Mouse (Mus musculus) lung, embryonic 14.5 days (tissue): ENCODE results near the gene C1ra. TPM values are rescaled to one million over a fixed set of nuclear protein-coding genes. Genes with fewer than 3 reads are reported as not detected.
"Not testable (repeated sequence)": the region's sequence is repeated elsewhere in the genome, so short reads cannot be mapped to it uniquely, and the experiment has no call there.

Source experiments
- ATAC-seq: fragments of 200-750 bp; cut with Nextera tagmentation; 2 replicates; pipeline ENCODE4 v1.8.0; 2017; ENCODE audit warnings: mild to moderate bottlenecking, moderate TSS enrichment, moderate library complexity; ENCODE audit not compliant: insufficient read depth
- DNase-seq: peaks from one replicate; pipeline ENCODE4 v3.0.0-alpha.2; 2015
- H3K27ac ChIP-seq: fragments of 300-500 bp; sonication (generic); 2 replicates; pipeline ENCODE4 v1.5.1; 2014; ENCODE audit warnings: low read depth, mild to moderate bottlenecking, moderate library complexity
- H3K27me3 ChIP-seq: fragments of 300-500 bp; sonication (generic); 2 replicates; pipeline ENCODE4 v1.6.1; 2014; ENCODE audit warnings: low read length, control low read depth; ENCODE audit not compliant: insufficient read depth
- H3K36me3 ChIP-seq: fragments of 300-500 bp; sonication (generic); 2 replicates; pipeline ENCODE4 v1.6.1; 2014; ENCODE audit warnings: control low read depth; ENCODE audit not compliant: insufficient read depth
- H3K4me1 ChIP-seq: fragments of 300-500 bp; sonication (generic); 2 replicates; pipeline ENCODE4 v1.6.1; 2014; ENCODE audit warnings: antibody characterized with exemption, control low read depth; ENCODE audit not compliant: insufficient read depth
- H3K4me2 ChIP-seq: fragments of 300-500 bp; sonication (generic); 2 replicates; pipeline ENCODE4 v1.6.1; 2014; ENCODE audit warnings: mild to moderate bottlenecking
- H3K4me3 ChIP-seq: fragments of 300-500 bp; sonication (generic); 2 replicates; pipeline ENCODE4 v1.5.1; 2014; ENCODE audit warnings: low read depth, low read length
- H3K9ac ChIP-seq: fragments of 300-500 bp; sonication (generic); 2 replicates; pipeline ENCODE4 v1.6.1; 2014
- H3K9me3 ChIP-seq: fragments of 300-500 bp; sonication (generic); 2 replicates; pipeline ENCODE4 v1.6.1; 2016; ENCODE audit warnings: low read depth, low read length, control low read depth
- CTCF ChIP-seq: IDR thresholded peaks from 2 replicates; pipeline ENCODE4 v1.5.1; 2016; ENCODE audit warnings: antibody characterized with exemption, low read depth
- WGBS: fragments of 180-500 bp; shearing (Covaris S2); extraction: QIAGEN DNeasy Blood & Tissue Kit; methylation state at CpG from one replicate; pipeline ENCODE4 v1.1.7; 2014; 5-methylcytosine and 5-hydroxymethylcytosine counted together
- polyA plus RNA-seq: library from polyadenylated mRNA; unstranded; fragments of >200 nt; fragmentation: Nextera tagmentation; extraction: Ambion mirVana; gene quantifications from 2 replicates; pipeline ENCODE4 v1.2.1, GENCODE M21; 2014

The C1ra gene
- polyA plus RNA-seq, 1 experiment from 2014 or later: 1.9 TPM

DNA sequence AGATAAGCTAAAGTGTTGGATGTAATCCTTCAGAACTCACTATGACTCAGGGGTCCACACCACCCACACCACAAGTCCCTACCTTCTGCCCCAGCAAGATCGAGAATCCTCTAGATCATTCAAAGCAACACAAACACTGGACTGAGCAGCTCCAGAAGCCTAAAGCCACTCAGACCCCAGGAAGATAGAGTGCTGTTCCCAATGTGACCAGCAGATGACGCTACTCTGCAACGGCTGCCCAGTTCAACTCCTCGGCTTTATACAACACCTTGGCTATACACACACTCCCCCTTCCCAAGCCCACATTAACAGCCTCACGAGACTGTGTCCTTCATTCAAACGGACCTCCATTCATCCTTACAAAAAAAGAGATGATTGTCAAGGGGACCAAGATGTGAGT is 39.4 kb upstream of the C1ra start:
- 0 out of 2 replicates have a peak, but pooled peaks cover 5% of the 10 kb centered on the region for H3K4me1 ChIP-seq
- no peaks in the 10 kb centered on the region for H3K27me3 ChIP-seq
- H3K27ac ChIP-seq: no peak overlapping the region
- ATAC-seq (no peak), DNase-seq (no peak)
- H3K9me3 ChIP-seq: no peaks in the 10 kb centered on the region
- H3K4me2 ChIP-seq: no peak overlapping the region
- no peaks in the 10 kb centered on the region for H3K36me3 ChIP-seq
- WGBS: 37% methylated on average over 6 of the region's 6 CpGs
- peak; percentile 50 for TF ChIP-seq CTCF
- no peak overlapping the region for H3K9ac ChIP-seq
- H3K4me3 ChIP-seq: no peak overlapping the region

DNA sequence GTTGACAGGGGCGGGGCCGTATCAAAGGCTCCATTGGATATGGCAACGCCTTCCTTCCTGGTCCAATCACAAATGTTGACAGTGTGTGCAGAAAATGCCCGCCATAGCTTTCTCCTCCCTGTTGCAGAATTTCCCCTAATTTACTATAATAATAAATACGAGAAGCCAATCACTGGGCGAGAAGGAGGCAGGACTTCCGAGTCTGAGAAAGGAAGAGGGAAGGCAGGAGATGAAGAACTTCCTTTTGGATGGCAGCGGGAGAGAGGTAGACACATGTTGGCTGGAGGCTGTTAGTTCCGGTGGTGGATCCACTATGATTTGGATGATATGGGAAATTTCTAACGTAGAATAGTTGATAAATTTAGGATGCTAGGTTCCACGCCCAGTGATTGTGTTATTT is 37.6 kb upstream of the C1ra start:
- Histone ChIP-seq H3K36me3 (no peaks in the 10 kb centered on the region), H3K9me3 (no peaks in the 10 kb centered on the region), H3K27ac (no peak overlapping the region), H3K27me3 (no peaks in the 10 kb centered on the region), H3K4me1 (0 out of 2 replicates have a peak, but pooled peaks cover 5% of the 10 kb centered on the region), H3K9ac (no peak overlapping the region), H3K4me3 (no peak overlapping the region), H3K4me2 (no peak overlapping the region)
- TF ChIP-seq CTCF: no peak
- 68% methylated on average over 11 of the region's 11 CpGs for WGBS
- DNase-seq (no peak), ATAC-seq (no peak)

DNA sequence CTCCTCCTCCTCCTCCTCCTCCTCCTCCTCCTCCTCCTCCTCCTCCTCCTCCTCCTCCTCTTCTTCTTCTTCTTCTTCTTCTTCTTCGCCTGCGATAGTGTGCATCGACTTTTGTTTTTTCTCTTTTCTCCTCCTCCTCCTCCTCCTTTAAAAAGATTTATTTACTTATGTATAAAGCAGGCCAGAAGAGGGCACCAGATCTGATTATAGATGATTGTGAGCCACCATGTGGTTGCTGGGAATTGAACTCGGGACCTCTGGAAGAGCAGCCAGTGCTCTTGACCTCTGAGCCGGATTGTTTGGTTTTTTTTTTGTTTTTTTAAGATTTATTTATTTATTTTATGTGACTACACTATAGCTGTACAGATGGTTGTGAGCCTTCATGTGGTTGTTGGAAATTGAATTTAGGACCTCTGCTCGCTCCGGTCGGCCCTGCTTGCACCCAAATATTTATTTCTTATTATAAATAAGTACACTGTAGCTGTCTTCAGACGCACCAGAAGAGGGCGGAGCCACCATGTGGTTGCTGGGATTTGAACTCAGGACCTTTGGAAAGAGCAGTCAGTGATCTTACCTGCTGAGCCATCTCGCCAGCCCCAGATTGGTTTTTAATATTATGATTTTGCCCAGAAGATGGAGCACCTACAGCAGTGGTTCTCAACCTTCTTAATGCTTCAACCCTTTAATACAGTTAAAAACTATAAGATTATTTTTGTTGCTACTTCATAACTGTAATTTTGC is 36.7 kb upstream of the C1ra start:
- H3K36me3 ChIP-seq, H3K9me3 ChIP-seq, H3K4me2 ChIP-seq, H3K4me1 ChIP-seq, H3K4me3 ChIP-seq, H3K27me3 ChIP-seq, DNase-seq, H3K27ac ChIP-seq, H3K9ac ChIP-seq, ATAC-seq: not testable (repeated sequence)
- WGBS: 82% methylated on average over 8 of the region's 11 CpGs

DNA sequence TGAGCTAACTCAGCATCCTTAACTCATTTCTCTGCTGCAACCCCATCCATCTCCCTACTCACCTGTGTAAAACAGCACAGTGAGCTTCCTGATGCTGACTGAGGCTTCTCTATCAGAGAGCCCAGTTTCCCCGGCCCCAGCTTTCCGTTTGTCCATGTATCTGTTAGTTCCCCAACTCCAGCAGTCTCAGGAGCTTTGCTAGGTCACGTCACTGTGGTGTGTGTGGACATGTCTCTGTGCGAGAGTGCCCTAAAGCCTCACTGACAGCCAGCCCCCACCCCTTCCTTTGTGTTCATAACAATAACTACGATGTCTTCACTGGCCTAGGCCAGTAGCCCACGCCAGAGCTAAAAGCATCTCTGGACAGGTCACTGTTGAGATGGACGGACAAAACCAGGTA is 36.0 kb upstream of the C1ra start:
- TF ChIP-seq CTCF: no peak
- Histone ChIP-seq H3K9ac (no peak overlapping the region), H3K4me2 (no peak overlapping the region), H3K4me1 (0 out of 2 replicates have a peak, but pooled peaks cover 5% of the 10 kb centered on the region), H3K4me3 (no peak overlapping the region), H3K27ac (no peak overlapping the region), H3K27me3 (no peaks in the 10 kb centered on the region), H3K36me3 (no peaks in the 10 kb centered on the region), H3K9me3 (no peaks in the 10 kb centered on the region)
- WGBS: 82% methylated on average over 7 of the region's 7 CpGs
- no peak for DNase-seq
- no peak for ATAC-seq

DNA sequence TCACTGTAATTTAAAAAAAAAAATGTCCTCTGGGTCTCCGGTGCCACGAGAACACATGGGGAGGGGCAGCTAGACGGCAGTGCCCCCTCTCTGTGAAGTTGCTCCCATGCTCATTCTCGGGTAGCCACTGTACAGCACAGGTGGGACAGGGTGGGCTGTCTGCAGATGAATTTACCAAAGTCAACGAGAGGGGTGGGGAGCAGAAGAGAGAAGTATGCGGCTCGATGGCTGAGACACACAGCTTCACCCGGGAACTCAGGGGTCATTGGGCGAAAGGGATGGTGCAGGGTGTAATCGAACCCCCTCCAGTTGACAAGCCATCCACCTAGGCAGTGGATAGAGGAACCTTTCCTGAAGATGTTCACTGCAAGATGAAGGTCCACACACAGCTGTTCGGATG is 35.4 kb upstream of the C1ra start:
- Histone ChIP-seq H3K36me3 (no peaks in the 10 kb centered on the region), H3K27ac (no peak overlapping the region), H3K4me2 (no peak overlapping the region), H3K27me3 (no peaks in the 10 kb centered on the region), H3K9me3 (no peaks in the 10 kb centered on the region), H3K9ac (no peak overlapping the region), H3K4me3 (no peak overlapping the region), H3K4me1 (0 out of 2 replicates have a peak, but pooled peaks cover 5% of the 10 kb centered on the region)
- ATAC-seq (no peak), DNase-seq (no peak)
- no peak for TF ChIP-seq CTCF
- WGBS: 72% methylated on average over 11 of the region's 11 CpGs

DNA sequence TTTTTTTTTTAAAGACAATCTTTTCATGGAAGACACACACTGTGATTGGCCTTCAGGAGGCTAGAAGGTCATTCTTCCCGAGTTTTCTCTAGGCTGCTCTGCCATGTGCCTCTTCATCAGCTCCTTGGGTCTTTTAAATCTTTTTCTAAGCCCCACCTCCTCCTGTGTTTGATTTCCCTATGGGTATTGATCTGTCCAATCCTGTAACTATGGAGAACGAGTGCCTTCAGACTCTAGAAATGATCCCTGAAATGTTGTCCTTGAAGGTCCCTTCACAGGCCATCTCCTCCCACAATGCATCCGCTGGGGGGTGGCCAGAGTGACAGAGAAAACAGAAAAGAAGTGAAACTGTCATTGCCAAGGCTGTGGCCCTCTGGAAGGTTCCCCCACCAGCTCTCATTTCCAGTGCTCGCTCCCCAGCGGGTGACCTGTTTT is 35.0 kb upstream of the C1ra start:
- Histone ChIP-seq H3K4me2 (no peak overlapping the region), H3K27me3 (no peaks in the 10 kb centered on the region), H3K36me3 (no peaks in the 10 kb centered on the region), H3K9ac (no peak overlapping the region), H3K4me1 (0 out of 2 replicates have a peak, but pooled peaks cover 5% of the 10 kb centered on the region), H3K9me3 (no peaks in the 10 kb centered on the region), H3K4me3 (no peak overlapping the region), H3K27ac (no peak overlapping the region)
- ATAC-seq: no peak
- no peak for DNase-seq
- no peak for TF ChIP-seq CTCF
- WGBS: 63% methylated on average over 5 of the region's 5 CpGs

DNA sequence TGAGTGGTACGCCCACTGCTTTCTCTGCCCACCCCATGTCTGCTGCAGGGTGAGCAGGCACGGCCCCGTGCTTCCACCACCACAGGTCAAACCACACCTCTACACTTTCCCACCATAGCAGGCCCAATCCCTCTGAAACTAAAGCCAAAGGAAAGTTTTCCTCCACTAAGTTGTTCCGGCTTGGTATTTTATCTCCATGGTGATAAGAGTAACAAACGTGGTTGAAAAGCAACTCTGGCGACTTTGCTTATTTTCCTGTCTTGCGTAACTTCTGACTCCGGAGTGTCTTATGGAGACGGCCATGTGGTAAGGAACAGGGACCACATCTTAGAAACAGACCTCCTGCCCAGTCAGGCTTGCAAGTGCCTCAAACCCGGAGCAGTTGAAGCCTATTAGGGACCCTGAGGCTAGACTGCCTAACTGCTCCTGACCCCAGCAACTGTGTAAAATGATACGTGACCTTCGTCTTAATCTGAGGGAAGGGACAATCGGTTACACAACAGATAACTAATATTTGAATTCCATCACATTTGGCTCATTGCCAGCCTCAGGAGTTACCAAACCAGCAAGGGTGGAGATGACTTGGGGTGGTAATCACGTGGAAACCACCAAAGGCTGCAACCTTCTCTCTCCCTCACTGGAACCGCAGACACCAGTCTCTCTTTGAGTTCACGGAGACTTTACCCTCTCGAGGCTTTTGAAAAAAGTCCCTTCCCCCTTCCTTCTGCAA is 34.1 kb upstream of the C1ra start:
- no peak for TF ChIP-seq CTCF
- no peaks in the 10 kb centered on the region for H3K27me3 ChIP-seq
- WGBS: 32% methylated on average over 17 of the region's 17 CpGs
- peak overlapping the region; percentile 20; the same call in 1 of the 2 replicates for H3K4me2 ChIP-seq
- H3K4me3 ChIP-seq: no peak overlapping the region
- H3K9ac ChIP-seq: no peak overlapping the region
- H3K9me3 ChIP-seq: no peaks in the 10 kb centered on the region
- H3K27ac ChIP-seq: no peak overlapping the region
- 0 out of 2 replicates have a peak, but pooled peaks cover 5% of the 10 kb centered on the region for H3K4me1 ChIP-seq
- no peaks in the 10 kb centered on the region for H3K36me3 ChIP-seq
- DNase-seq (peak; percentile 76), ATAC-seq (peak; percentile 59)
